Mouse (Mus musculus): ENCODE measurements around the gene Atxn3.
"Not testable (repeated sequence)": the region's sequence is repeated elsewhere in the genome, so short reads cannot be mapped to it uniquely, and the experiment has no call there.

Gene Atxn3

GRCm38 (mm10) chr12:101957942-101958544, at the start of gene Atxn3:
Gene Atxn3, minus strand, starts transcription at chr12:101958246.
- DNase-seq (ENCODE audit: low spot score), result peak; percentile 97

- no peak for DNase-seq (ENCODE audit: low spot score)
Observed at GRCm38 (mm10) chr12:102000785-102001184, 42.7 kb upstream of the Atxn3 start.

GRCm38 (mm10) chr12:101998929-101999328, 40.9 kb upstream of the Atxn3 start:
- no peak for DNase-seq (ENCODE audit: low spot score)

GRCm38 (mm10) chr12:101994576-101995467, 36.8 kb upstream of the Atxn3 start:
- DNase-seq (ENCODE audit: low spot score), result no peak

- no peak for DNase-seq (ENCODE audit: low spot score)
Observed at GRCm38 (mm10) chr12:101987659-101988058, 29.6 kb upstream of the Atxn3 start.

GRCm38 (mm10) chr12:101985110-101985509, 27.1 kb upstream of the Atxn3 start:
- DNase-seq (ENCODE audit: low spot score), result peak; percentile 30

- DNase-seq (ENCODE audit: low spot score), result no peak
Observed at GRCm38 (mm10) chr12:101982977-101983376, 24.9 kb upstream of the Atxn3 start.

GRCm38 (mm10) chr12:101981559-101981958, 23.5 kb upstream of the Atxn3 start:
- no peak for DNase-seq (ENCODE audit: low spot score)

GRCm38 (mm10) chr12:101980266-101980665, 22.2 kb upstream of the Atxn3 start:
- peak; percentile 12 for DNase-seq (ENCODE audit: low spot score)

- no peak for DNase-seq (ENCODE audit: low spot score)
Observed at GRCm38 (mm10) chr12:101979213-101979750, 21.2 kb upstream of the Atxn3 start.

GRCm38 (mm10) chr12:101978588-101978987, 20.5 kb upstream of the Atxn3 start:
- DNase-seq (ENCODE audit: low spot score), result no peak

- DNase-seq (ENCODE audit: low spot score), result no peak
Observed at GRCm38 (mm10) chr12:101978162-101978561, 20.1 kb upstream of the Atxn3 start.

- DNase-seq (ENCODE audit: low spot score), result no peak
Observed at GRCm38 (mm10) chr12:101977404-101977915, 19.4 kb upstream of the Atxn3 start.

- no peak for DNase-seq (ENCODE audit: low spot score)
Observed at GRCm38 (mm10) chr12:101976651-101977403, 18.8 kb upstream of the Atxn3 start.

- DNase-seq (ENCODE audit: low spot score), result peak; percentile 71
Observed at GRCm38 (mm10) chr12:101975601-101976571, 17.8 kb upstream of the Atxn3 start, which contains the start of gene Cpsf2. Gene Cpsf2, plus strand, starts transcription at chr12:101975988.

GRCm38 (mm10) chr12:101975167-101975600, 17.1 kb upstream of the Atxn3 start:
- peak; percentile 28 for DNase-seq (ENCODE audit: low spot score)

GRCm38 (mm10) chr12:101974571-101974970, 16.5 kb upstream of the Atxn3 start:
- DNase-seq (ENCODE audit: low spot score), result no peak

- DNase-seq (ENCODE audit: low spot score), result no peak
Observed at GRCm38 (mm10) chr12:101972230-101972629, 14.2 kb upstream of the Atxn3 start.

GRCm38 (mm10) chr12:101971311-101971710, 13.3 kb upstream of the Atxn3 start:
- DNase-seq (ENCODE audit: low spot score), result no peak

GRCm38 (mm10) chr12:101958960-101959780, 1.1 kb upstream of the Atxn3 start:
- not testable (repeated sequence) for DNase-seq (ENCODE audit: low spot score)

All from lung, postnatal 25 days (tissue).